Mouse (Mus musculus): Measurements from ENCODE around the gene Id1. TPM values are rescaled to one million over a fixed set of nuclear protein-coding genes. Genes with fewer than 3 reads are reported as not detected.

The Id1 gene
- polyA plus RNA-seq, 1 experiment from 2014 or later = 107 TPM

DNA sequence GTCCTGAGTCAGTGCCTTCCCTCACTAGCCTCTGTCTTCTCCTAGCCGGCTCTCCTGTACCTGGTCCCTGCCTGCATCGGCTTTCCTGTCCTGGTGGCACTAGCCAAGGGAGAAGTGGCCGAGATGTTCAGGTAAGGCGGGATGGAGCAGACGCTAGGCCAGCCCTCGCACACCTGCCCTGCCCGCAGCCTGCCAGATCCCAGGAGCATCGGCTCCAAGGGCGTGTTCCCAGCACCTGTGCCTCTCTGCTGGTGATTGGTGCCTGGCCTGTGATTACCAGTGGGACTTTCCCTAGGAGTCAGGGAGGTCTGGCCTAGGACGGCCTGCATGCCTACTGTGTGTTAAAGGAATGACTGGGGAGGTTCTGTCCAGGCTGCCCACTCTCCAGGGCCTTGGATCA lies 35.9 kb upstream of the Id1 start:
- ATAC-seq = 0 out of 2 replicates have a peak, but pooled peaks have one; percentile 15
- H3K36me3 ChIP-seq (ENCODE audit: control insufficient read depth, insufficient read depth, low read length) = peaks cover 39% of the 10 kb centered on the region

GRCm38 (mm10) chr2:152700725-152701124 lies 35.3 kb upstream of the Id1 start:
- Histone ChIP-seq H3K4me3 (ENCODE audit: low read length) (no peak overlapping the region), H3K4me1 (ENCODE audit: control insufficient read depth, insufficient read depth, low read length) (peaks cover 8% of the 10 kb centered on the region), H3K4me2 (ENCODE audit: low read depth, low read length) (no peak overlapping the region), H3K9me3 (ENCODE audit: control insufficient read depth, low read length) (peaks cover 2% of the 10 kb centered on the region; the same call in 1 of the 2 replicates), H3K36me3 (ENCODE audit: control insufficient read depth, insufficient read depth, low read length) (peaks cover 38% of the 10 kb centered on the region), H3K9ac (ENCODE audit: low read depth, low read length) (no peak overlapping the region), H3K27me3 (replicated peaks; ENCODE audit: control insufficient read depth, insufficient read depth, low read length) (no peaks in the 10 kb centered on the region), H3K27ac (ENCODE audit: low read length) (no peak overlapping the region)
- 89% methylated on average over 8 of the region's 8 CpGs for WGBS
- ATAC-seq = no peak

More for the DNA sequence above, 35.9 kb upstream of the Id1 start:
- Histone ChIP-seq H3K27ac (ENCODE audit: low read length) (no peak overlapping the region), H3K4me2 (ENCODE audit: low read depth, low read length) (no peak overlapping the region), H3K4me1 (ENCODE audit: control insufficient read depth, insufficient read depth, low read length) (peaks cover 6% of the 10 kb centered on the region; the same call in 1 of the 2 replicates), H3K27me3 (replicated peaks; ENCODE audit: control insufficient read depth, insufficient read depth, low read length) (no peaks in the 10 kb centered on the region), H3K9me3 (ENCODE audit: control insufficient read depth, low read length) (peaks cover 2% of the 10 kb centered on the region; the same call in 1 of the 2 replicates), H3K9ac (ENCODE audit: low read depth, low read length) (peak overlapping the region; percentile 19; the same call in 1 of the 2 replicates), H3K4me3 (ENCODE audit: low read length) (no peak overlapping the region)
- WGBS = 74% methylated on average over 10 of the region's 10 CpGs

DNA sequence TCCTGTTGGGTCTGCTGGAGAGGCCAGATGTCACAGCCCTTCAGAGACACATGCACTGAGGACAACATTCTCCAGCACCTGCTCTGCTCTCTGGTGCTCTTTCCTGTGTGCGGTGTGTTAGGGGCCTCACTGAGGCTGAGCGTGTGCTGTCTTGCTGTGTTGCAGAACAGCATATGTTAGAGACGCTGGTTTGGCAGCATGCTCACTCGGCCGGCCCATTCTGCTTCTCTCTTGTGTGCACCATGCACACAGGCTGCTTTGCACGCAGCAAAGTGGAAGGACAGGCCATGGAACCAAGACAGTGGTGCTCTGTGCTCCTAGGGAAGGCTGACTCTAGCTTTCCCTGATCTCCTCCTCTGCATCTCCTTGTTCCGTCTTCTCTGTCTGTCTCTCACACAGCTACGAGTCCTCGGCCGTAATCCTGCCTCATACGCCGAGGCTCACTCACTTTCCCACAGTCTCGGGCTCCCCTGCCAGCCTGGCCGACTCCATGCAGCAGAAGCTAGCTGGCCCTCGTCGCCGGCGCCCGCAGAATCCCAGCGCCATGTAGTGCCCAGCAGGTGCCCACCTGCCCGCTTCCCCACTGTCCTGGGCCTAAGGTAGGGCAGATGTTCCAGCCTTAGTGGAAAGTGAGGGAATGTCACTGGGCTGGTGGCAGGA lies 32.3 kb upstream of the Id1 start:
- no peak overlapping the region for H3K27ac ChIP-seq (ENCODE audit: low read length)
- no peak for ATAC-seq
- no peak overlapping the region for H3K4me2 ChIP-seq (ENCODE audit: low read depth, low read length)
- no peaks in the 10 kb centered on the region for H3K27me3 ChIP-seq (replicated peaks; ENCODE audit: control insufficient read depth, insufficient read depth, low read length)
- peaks cover 36% of the 10 kb centered on the region for H3K36me3 ChIP-seq (ENCODE audit: control insufficient read depth, insufficient read depth, low read length)
- no peak overlapping the region for H3K9ac ChIP-seq (ENCODE audit: low read depth, low read length)
- H3K9me3 ChIP-seq (ENCODE audit: control insufficient read depth, low read length) = peaks cover 2% of the 10 kb centered on the region; the same call in 1 of the 2 replicates
- H3K4me1 ChIP-seq (ENCODE audit: control insufficient read depth, insufficient read depth, low read length) = peaks cover 29% of the 10 kb centered on the region
- WGBS = 91% methylated on average over 21 of the region's 21 CpGs
- no peak overlapping the region for H3K4me3 ChIP-seq (ENCODE audit: low read length)

DNA sequence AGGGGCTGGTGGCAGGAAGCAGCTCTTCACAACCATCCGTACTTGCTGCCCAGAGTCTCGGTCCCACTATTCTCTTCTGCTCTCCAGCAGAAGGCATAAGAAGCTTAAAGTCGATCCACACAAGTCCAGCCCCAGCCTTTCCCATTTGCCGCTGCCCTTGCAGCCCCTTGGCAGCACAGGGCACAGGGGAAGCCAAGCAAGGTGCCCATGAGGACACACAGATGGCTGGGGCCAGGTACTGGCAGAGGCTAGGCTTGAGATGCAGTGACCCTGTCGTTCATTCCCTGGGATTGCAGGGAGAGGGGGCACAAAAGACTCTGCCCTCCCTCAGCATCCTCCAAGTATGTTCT lies 31.8 kb upstream of the Id1 start:
- 89% methylated on average over 5 of the region's 5 CpGs for WGBS
- Histone ChIP-seq H3K27me3 (replicated peaks; ENCODE audit: control insufficient read depth, insufficient read depth, low read length) (no peaks in the 10 kb centered on the region), H3K36me3 (ENCODE audit: control insufficient read depth, insufficient read depth, low read length) (peaks cover 36% of the 10 kb centered on the region), H3K4me1 (ENCODE audit: control insufficient read depth, insufficient read depth, low read length) (peaks cover 29% of the 10 kb centered on the region), H3K27ac (ENCODE audit: low read length) (no peak overlapping the region), H3K4me2 (ENCODE audit: low read depth, low read length) (no peak overlapping the region), H3K9ac (ENCODE audit: low read depth, low read length) (no peak overlapping the region), H3K4me3 (ENCODE audit: low read length) (no peak overlapping the region), H3K9me3 (ENCODE audit: control insufficient read depth, low read length) (peaks cover 2% of the 10 kb centered on the region; the same call in 1 of the 2 replicates)
- ATAC-seq = no peak

DNA sequence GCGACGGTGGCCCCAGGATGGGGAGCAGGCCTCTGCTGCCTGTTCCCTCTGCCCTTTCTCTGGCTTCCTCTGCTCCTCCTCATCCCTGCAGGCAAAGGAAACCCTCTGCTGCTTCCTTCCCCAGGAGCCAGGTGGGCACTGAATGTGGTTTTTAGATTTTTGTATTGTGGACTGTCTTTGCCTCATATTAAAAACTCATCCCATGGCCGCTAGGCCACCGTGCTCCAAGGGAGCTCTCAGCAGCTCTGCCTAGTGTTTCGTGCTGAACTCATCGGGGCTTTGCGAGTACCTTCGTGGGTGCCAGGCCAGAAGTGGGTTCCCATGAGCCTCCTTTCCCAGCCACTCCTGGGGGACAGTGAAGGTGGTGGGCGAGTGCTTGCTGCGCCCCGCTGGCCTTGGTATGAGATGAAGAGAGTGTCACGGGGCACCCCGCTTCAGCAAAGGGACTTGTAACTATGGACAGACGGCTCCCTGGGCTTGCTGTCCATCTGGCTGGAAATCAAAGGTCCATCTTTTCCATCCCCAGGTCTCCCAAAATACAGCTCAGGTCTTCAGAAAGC lies 31.2 kb upstream of the Id1 start:
- H3K9ac ChIP-seq (ENCODE audit: low read depth, low read length) = no peak overlapping the region
- WGBS = 93% methylated on average over 14 of the region's 14 CpGs
- no peak overlapping the region for H3K27ac ChIP-seq (ENCODE audit: low read length)
- peaks cover 2% of the 10 kb centered on the region; the same call in 1 of the 2 replicates for H3K9me3 ChIP-seq (ENCODE audit: control insufficient read depth, low read length)
- H3K36me3 ChIP-seq (ENCODE audit: control insufficient read depth, insufficient read depth, low read length) = peaks cover 33% of the 10 kb centered on the region
- no peak overlapping the region for H3K4me2 ChIP-seq (ENCODE audit: low read depth, low read length)
- H3K4me1 ChIP-seq (ENCODE audit: control insufficient read depth, insufficient read depth, low read length) = peaks cover 29% of the 10 kb centered on the region
- ATAC-seq = no peak
- H3K27me3 ChIP-seq (replicated peaks; ENCODE audit: control insufficient read depth, insufficient read depth, low read length) = no peaks in the 10 kb centered on the region
- H3K4me3 ChIP-seq (ENCODE audit: low read length) = no peak overlapping the region

DNA sequence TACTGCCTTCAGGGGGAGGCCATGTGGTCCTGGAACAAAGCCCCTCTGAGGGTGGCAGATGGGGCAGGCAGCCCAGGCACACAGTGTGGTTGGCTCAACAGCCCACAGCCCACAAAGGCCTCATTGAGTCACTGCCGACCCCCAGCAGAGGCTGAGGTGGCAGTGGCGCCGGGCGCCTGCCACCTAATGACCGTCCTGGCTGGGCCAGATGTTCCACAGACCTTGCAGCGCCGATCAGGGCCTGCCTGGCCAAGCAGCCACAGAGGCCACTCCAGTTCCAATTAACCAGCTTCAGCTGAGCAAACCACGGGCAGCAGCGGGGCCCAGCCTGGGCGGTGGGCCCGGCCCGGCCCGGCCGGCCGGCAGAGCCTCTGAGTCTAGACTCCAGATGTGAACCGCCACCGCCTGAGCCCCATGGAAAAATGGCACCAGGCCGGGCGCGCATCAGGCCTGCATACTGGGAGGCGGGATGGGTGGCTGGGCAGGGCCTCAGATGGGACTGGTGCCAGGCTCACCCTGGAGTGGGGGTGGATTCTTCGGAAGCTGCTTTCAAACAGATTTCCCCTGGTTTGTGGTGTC lies 30.0 kb upstream of the Id1 start:
- peaks cover 29% of the 10 kb centered on the region for H3K4me1 ChIP-seq (ENCODE audit: control insufficient read depth, insufficient read depth, low read length)
- H3K4me2 ChIP-seq (ENCODE audit: low read depth, low read length) = no peak overlapping the region
- H3K9me3 ChIP-seq (ENCODE audit: control insufficient read depth, low read length) = peaks cover under 1% of the 10 kb centered on the region; the same call in 1 of the 2 replicates
- peak overlapping the region; percentile 42; the same call in 1 of the 2 replicates for H3K9ac ChIP-seq (ENCODE audit: low read depth, low read length)
- no peak overlapping the region for H3K4me3 ChIP-seq (ENCODE audit: low read length)
- H3K36me3 ChIP-seq (ENCODE audit: control insufficient read depth, insufficient read depth, low read length) = peaks cover 21% of the 10 kb centered on the region
- peak overlapping the region; percentile 88 for H3K27ac ChIP-seq (ENCODE audit: low read length)
- WGBS = 57% methylated on average over 22 of the region's 22 CpGs
- ATAC-seq = 0 out of 2 replicates have a peak, but pooled peaks have one; percentile 3
- no peaks in the 10 kb centered on the region for H3K27me3 ChIP-seq (replicated peaks; ENCODE audit: control insufficient read depth, insufficient read depth, low read length)

GRCm38 (mm10) chr2:152707186-152707585 lies 28.9 kb upstream of the Id1 start:
- H3K27me3 ChIP-seq (replicated peaks; ENCODE audit: control insufficient read depth, insufficient read depth, low read length) = no peaks in the 10 kb centered on the region
- peaks cover 29% of the 10 kb centered on the region for H3K4me1 ChIP-seq (ENCODE audit: control insufficient read depth, insufficient read depth, low read length)
- ATAC-seq = peak; percentile 17
- peak overlapping the region; percentile 66 for H3K4me2 ChIP-seq (ENCODE audit: low read depth, low read length)
- H3K36me3 ChIP-seq (ENCODE audit: control insufficient read depth, insufficient read depth, low read length) = 0 out of 2 replicates have a peak, but pooled peaks cover 10% of the 10 kb centered on the region
- H3K27ac ChIP-seq (ENCODE audit: low read length) = peak overlapping the region; percentile 88
- WGBS = 24% methylated on average over 7 of the region's 7 CpGs
- H3K4me3 ChIP-seq (ENCODE audit: low read length) = peak overlapping the region; percentile 46
- H3K9me3 ChIP-seq (ENCODE audit: control insufficient read depth, low read length) = no peaks in the 10 kb centered on the region
- peak overlapping the region; percentile 71 for H3K9ac ChIP-seq (ENCODE audit: low read depth, low read length)

- Histone ChIP-seq H3K27me3 (replicated peaks; ENCODE audit: control insufficient read depth, insufficient read depth, low read length) (no peaks in the 10 kb centered on the region), H3K4me1 (ENCODE audit: control insufficient read depth, insufficient read depth, low read length) (peaks cover 29% of the 10 kb centered on the region), H3K9me3 (ENCODE audit: control insufficient read depth, low read length) (no peaks in the 10 kb centered on the region), H3K4me3 (ENCODE audit: low read length) (peak overlapping the region; percentile 46), H3K4me2 (ENCODE audit: low read depth, low read length) (peak overlapping the region; percentile 66), H3K9ac (ENCODE audit: low read depth, low read length) (peak overlapping the region; percentile 71), H3K27ac (ENCODE audit: low read length) (peak overlapping the region; percentile 88), H3K36me3 (ENCODE audit: control insufficient read depth, insufficient read depth, low read length) (0 out of 2 replicates have a peak, but pooled peaks cover 8% of the 10 kb centered on the region)
- 6% methylated on average over 31 of the region's 31 CpGs for WGBS
- ATAC-seq = peak; percentile 96
Measured at GRCm38 (mm10) chr2:152707627-152708026, 28.4 kb upstream of the Id1 start.

- no peaks in the 10 kb centered on the region for H3K9me3 ChIP-seq (ENCODE audit: control insufficient read depth, low read length)
- 0 out of 2 replicates have a peak, but pooled peaks cover 8% of the 10 kb centered on the region for H3K36me3 ChIP-seq (ENCODE audit: control insufficient read depth, insufficient read depth, low read length)
- ATAC-seq = no peak
- no peak overlapping the region for H3K4me3 ChIP-seq (ENCODE audit: low read length)
- H3K4me2 ChIP-seq (ENCODE audit: low read depth, low read length) = no peak overlapping the region
- no peak overlapping the region for H3K9ac ChIP-seq (ENCODE audit: low read depth, low read length)
- no peak overlapping the region for H3K27ac ChIP-seq (ENCODE audit: low read length)
- H3K4me1 ChIP-seq (ENCODE audit: control insufficient read depth, insufficient read depth, low read length) = peaks cover 29% of the 10 kb centered on the region
- H3K27me3 ChIP-seq (replicated peaks; ENCODE audit: control insufficient read depth, insufficient read depth, low read length) = no peaks in the 10 kb centered on the region
- WGBS = 90% methylated on average over 5 of the region's 5 CpGs
Measured at GRCm38 (mm10) chr2:152709066-152709465, 27.0 kb upstream of the Id1 start.
